Mouse (Mus musculus) heart, postnatal 36 days (tissue): ENCODE measurements at regions not wholly inside any gene's neighbourhood (a gene's known extent, or its start where the extent isn't known, plus 50 kb on each side); places are given as distances from the start of the nearest gene placed in this dataset.
A peak's percentile ranks its signal among the peaks of the same experiment; 100 is the strongest.

Experiments
- DNase-seq, 2 experiments: peaks; one replicate each; pipeline ENCODE4 v3.0.0; 2021 to 2022
- intact Hi-C: fragments of 180-260 bp; cut with DNase I; formaldehyde crosslinking; loops from one replicate; pipeline ENCODE4 v1.15.1; 2025
- microRNA-seq, 2 experiments: library from miRNA; unstranded; fragments of <30 nt; microRNA quantifications; one replicate each; pipeline ENCODE4 v1.2.0; 2021; ENCODE audit warnings: borderline number of aligned reads in 2 of 2

DNA sequence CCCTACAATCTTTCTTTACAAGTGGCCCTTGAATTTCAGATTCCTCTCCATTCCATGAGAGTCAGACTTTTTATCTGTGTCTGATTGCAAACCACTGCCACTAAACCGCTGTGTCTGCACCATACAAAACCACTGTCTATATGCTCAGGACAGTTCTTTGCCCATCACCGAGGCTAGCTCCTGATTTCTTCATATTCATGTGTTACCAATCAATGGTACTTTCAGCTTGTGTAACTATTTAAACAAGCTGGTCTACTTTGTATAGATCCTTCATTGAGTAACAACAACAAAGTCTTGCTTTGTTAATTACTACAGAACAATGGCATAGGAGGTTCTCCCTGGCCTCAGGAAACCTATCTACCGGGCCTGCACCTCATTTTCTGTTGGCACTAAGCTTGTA, 164.0 kb downstream of the Gm11361 start:
- intact Hi-C loops = loop anchor here (5.0 to 10.0 kb wide), 3 partner anchors 336 to 1413 kb away; no protein-coding TSS in a partner anchor
- DNase-seq = no peak

GRCm38 (mm10) chr13:28420636-28421035, 163.3 kb downstream of the Gm11361 start:
- intact Hi-C loops = loop anchor here (5.0 to 10.0 kb wide), 3 partner anchors 337 to 1414 kb away; no protein-coding TSS in a partner anchor

DNA sequence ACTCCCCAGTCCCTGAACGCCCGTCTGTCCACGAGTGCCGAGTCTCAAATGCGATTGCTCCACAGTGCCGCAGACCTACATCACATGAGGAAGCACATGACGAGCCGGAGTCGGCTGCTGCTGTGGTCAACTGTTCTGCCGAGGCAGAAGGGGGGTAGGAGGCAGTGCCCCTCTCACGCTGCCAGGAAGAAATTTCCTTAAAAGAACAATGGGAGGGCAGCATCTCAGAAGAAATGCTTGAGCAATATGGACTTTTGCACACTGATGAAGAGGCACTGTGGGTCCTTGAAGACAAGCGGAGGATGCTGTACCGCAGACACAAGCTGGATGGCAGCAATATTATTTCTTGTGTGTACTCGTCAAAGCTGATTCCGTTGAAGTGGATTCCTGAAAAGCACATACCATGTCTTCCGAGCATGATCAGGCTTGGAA, 162.6 kb downstream of the Gm11361 start:
- intact Hi-C loops = loop anchor here (2.0 to 10.0 kb wide), 8 partner anchors 82 to 1415 kb away; partner anchors contain the start of gene Sox4
- peak; percentile 46 to 56 for DNase-seq

More at GRCm38 (mm10) chr13:28420636-28421035, 163.3 kb downstream of the Gm11361 start:
- no peak for DNase-seq

DNA sequence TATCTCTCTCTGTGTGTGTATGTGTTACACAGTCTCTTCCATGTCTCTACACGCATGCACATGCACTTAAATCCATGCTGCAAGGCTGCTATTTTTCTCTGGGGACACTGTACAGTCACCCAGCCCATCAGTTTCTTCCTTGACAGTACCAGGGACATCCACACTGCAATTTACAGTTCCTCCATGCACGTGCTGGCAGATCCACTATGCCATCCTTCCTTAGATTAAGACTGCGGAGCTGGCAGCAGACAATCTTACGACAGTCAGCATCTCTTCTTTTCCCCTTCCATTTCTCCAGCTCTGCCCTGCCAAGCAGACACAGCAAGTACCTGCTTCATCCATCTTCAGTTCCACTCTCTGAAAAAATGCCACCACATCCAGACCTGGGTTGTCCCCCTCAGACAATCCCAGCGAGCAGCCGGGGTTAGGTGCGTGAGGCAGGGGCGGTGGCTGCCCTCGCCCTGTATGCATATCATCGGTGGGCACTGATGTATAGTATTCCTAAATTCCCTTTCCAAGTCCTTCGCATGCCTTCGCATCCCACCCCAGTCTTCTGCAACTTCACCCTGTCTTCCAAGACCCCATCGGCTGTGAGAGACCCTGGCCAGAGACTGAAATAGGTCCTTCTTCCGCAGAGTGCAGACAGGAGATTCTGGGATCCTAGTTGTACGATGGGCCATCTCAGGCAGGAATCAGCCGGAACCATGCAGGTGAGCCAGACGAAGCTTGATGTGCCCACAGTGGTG, 161.8 kb downstream of the Gm11361 start:
- no peak for DNase-seq
- intact Hi-C loops = loop anchor here (2.0 to 10.0 kb wide), 5 partner anchors 83 to 1186 kb away; partner anchors contain the start of gene Sox4

DNA sequence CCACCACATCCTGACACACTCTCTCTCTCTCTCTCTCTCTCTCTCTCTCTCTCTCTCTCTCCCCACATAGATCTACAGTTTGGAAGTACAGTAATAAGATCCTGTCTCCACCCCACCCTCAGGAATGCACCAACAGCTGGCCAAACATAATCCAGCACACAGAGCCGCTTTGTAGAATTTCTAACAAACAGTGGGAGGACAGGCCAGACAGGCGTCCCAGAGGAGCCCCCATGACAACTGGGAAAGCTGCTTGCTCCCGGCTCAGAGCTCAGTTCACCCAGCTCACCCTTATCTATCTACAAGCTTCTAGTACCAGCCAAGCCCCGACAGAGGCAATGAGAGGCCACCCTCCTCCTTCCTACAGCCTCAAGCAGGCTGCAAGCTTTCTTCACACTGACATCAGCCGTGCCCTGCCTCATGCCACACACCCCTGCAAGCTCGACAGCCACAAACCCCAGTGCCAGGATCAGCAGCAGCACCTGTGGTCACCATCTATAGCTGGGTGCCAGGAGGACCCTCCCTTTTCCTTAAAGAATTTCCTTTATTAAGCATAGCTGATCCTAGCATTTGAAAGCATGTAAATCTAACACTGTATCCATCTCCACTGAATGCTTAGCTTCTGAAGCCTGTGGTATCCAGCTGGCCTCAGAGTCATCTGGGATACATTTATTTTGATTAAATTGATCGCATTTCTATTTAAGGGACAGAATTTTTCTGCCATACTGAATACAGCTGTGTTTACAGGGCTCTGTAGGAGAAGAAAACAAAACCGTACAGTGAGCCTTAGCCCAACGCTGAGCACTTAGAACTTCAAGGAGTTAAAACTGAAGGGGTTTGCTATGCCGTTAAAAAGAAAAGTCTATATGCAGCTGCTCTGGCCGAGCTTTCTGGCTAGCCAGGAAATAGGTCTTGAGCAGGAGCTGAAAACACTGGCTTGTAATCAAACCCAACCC, 160.9 kb downstream of the Gm11361 start:
- intact Hi-C loops = loop anchor here (2.0 to 10.0 kb wide), 5 partner anchors 84 to 1187 kb away; partner anchors contain the start of gene Sox4
- DNase-seq = peak; percentile 24 to 37

- intact Hi-C loops = loop anchor here (5.0 to 10.0 kb wide), 4 partner anchors 85 to 1187 kb away; no protein-coding TSS in a partner anchor
Measured at GRCm38 (mm10) chr13:28417431-28417928, 160.2 kb downstream of the Gm11361 start.

DNA sequence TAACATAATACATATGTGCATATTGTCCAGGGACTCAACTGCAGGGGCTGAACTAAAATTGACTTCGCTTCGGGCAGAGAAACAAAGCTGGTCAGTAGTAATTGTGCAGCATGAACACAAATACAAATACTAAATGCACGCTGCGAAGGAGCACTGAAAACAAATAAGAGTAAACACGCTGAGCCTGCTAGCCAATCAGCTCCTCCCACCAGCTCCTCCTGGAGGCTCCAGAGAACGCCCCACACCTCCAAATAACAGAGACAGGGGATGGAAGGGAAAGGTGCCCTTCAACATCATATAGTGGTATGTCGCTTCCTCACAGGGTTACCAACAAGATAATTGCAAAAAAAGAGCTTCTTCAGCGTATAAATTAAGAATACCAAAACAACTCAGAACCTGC, 159.6 kb downstream of the Gm11361 start:
- DNase-seq = no peak
- intact Hi-C loops = loop anchor here (5.0 to 10.0 kb wide), 4 partner anchors 85 to 1188 kb away; no protein-coding TSS in a partner anchor

More at GRCm38 (mm10) chr13:28417431-28417928, 160.2 kb downstream of the Gm11361 start:
- peak in 1 of 2 experiments; percentile 25 for DNase-seq

GRCm38 (mm10) chr13:28416231-28416630, 158.9 kb downstream of the Gm11361 start:
- DNase-seq = peak; percentile 8 to 25
- intact Hi-C loops = loop anchor here (5.0 to 10.0 kb wide), 4 partner anchors 86 to 1189 kb away; no protein-coding TSS in a partner anchor

GRCm38 (mm10) chr13:28415769-28416168, 158.4 kb downstream of the Gm11361 start:
- DNase-seq = no peak
- intact Hi-C loops = loop anchor here (5.0 to 10.0 kb wide), 4 partner anchors 87 to 1189 kb away; no protein-coding TSS in a partner anchor

GRCm38 (mm10) chr13:28410324-28410723, 153.0 kb downstream of the Gm11361 start:
- DNase-seq = no peak
- intact Hi-C loops = loop anchor here (10.0 kb wide), 1 partner anchor 1194 kb away; no protein-coding TSS in a partner anchor

GRCm38 (mm10) chr13:28409609-28409902, 152.2 kb downstream of the Gm11361 start:
- intact Hi-C loops = no loop called here
- DNase-seq = no peak

- DNase-seq = no peak
- intact Hi-C loops = no loop called here
Measured at GRCm38 (mm10) chr13:28408868-28409608, 151.7 kb downstream of the Gm11361 start.

DNA sequence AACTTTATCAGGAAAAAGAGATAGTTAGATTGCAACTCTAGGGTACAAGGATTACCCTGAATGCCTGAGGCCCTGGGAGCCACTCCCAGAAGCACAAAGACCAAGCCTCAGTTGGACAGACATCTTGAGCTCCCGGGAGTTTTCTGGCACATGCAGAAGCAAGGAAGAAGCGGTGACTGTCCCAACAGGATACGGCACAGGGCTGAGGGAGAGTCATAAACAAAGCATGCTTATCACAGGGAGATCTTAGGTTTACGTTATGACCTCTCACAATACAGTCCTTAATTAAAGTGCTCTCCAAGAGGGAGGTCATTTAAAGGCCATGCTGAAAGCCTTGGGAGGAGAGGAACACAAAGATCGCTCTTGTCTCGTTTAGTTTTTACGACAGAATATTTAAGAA, 143.1 kb downstream of the Gm11361 start:
- intact Hi-C loops = no loop called here
- DNase-seq = no peak

Small RNAs in the stretch of these regions (microRNA-seq; reads per million reads assigned to microRNA genes)
- 0 reads per million in 2 experiments for gene Mir6368
